Mouse (Mus musculus) T-cell, adult 66 days (primary cell): ENCODE measurements around the gene Slc6a12. TPM values are rescaled to one million over a fixed set of nuclear protein-coding genes. Genes with fewer than 3 reads are reported as not detected.

Experiments used
- total RNA-seq, 2 experiments: library from RNA; stranded (reverse); gene quantifications; 3 replicates in 1 of 2; 4 replicates in 1 of 2; pipeline ENCODE4 v1.2.4; 2023

The Slc6a12 gene
- not detected for total RNA-seq

DNA sequence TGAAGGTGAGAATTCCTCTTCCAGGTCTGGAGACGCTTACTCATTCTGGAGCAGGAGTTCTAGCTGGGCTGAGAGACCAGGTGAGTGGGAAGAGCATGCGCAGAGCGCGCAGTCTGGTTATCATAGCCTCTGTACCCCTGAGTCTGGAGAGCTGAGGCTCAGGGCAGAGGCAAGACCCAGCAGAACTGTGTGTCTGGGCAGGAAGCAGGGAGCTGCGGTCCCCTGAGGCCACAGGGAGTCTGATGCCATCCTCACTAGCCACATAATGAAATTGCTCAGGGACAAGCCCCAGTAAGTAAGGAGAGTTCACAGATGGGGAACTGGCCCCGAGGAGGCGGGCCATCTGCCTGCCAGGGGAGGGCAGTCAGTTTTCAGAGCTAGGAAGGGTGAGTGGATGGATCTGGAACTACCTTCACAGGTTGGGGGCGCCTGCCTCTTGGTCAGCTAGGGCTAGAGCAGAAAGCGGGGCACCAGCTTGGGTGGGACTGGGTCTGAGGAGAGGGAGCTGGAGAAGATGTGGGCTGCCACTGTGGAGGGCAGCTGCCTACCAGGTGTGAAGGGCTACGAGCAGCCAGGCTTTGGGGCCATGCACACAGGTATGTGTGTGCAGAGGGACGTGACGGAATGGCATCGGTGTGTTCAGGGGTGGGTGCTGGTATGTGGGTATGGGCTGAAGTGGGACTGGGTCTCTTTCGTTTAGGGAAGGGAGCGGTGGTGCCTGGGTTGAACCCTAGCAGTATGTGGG lies at the start of gene Slc6a12:
Gene Slc6a12 (plus strand): TSS at position 51 of the 745 bp plus-strand sequence.

DNA sequence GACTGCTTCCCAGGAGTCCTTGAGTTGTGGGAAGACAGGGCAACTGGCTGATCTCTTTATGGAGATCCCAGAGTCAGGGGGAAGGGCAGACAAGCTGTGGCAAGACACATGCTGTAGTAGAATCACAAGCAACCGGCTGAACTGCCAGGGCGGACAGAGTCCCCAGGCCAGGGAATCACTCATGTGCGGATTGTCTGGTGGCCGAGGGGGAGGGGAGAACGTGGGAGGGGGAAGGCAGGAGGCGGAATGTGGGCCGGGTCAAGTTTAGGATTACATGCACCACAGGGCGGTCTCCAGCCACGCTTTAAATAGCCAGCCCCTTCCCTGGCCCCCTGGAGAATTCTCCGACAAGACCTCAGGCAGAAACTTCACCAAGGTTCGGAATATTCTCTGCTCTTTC lies 42.9 kb upstream of the Slc6a12 start, which contains the start of gene Slc6a13:
Gene Slc6a13 (plus strand): TSS at position 274 of the 400 bp plus-strand sequence.

Other genes starting within 250 kb of the Slc6a12 start
- 10 to 100 TPM; 34.3 to 37.0 TPM for gene Mical3, start 212.1 kb upstream of the Slc6a12 start, total RNA-seq
- 10 to 100 TPM; 11.9 to 12.4 TPM for gene Pex26, start 159.4 kb upstream of the Slc6a12 start, total RNA-seq
- under 1 TPM in 1 of 2 experiments, not detected in 1; 0.47 TPM for gene Tuba8, start 132.4 kb upstream of the Slc6a12 start, total RNA-seq
- gene Usp18, start 97.2 kb upstream of the Slc6a12 start, total RNA-seq = 10 to 100 TPM; 21.0 to 31.8 TPM
- not detected for gene Slc6a13, start 42.8 kb upstream of the Slc6a12 start, total RNA-seq
- not detected for gene Iqsec3, start 130.6 kb downstream of the Slc6a12 start, total RNA-seq